Mouse (Mus musculus) lung, postnatal 0 days (tissue): Measurements from ENCODE around the gene Kdelr1. TPM values are rescaled to one million over a fixed set of nuclear protein-coding genes. Genes with fewer than 3 reads are reported as not detected.

Source experiments
- ATAC-seq: fragments of 200-750 bp; cut with Nextera tagmentation; 2 replicates; pipeline ENCODE4 v1.8.0; 2017; ENCODE audit warnings: moderate library complexity
- DNase-seq: peaks from one replicate; pipeline ENCODE4 v3.0.0-alpha.2; 2016; ENCODE audit warnings: low spot score
- H3K27ac ChIP-seq: fragments of 300-500 bp; sonication (generic); 2 replicates; pipeline ENCODE4 v1.5.1; 2014; ENCODE audit warnings: antibody characterized with exemption, mild to moderate bottlenecking, low read length, mixed read lengths
- H3K27me3 ChIP-seq: fragments of 300-500 bp; sonication (generic); replicated peaks from 2 replicates; pipeline ENCODE4 v1.6.1; 2014; ENCODE audit warnings: low read length, mixed read lengths; ENCODE audit not compliant: insufficient read depth
- H3K36me3 ChIP-seq: fragments of 300-500 bp; sonication (generic); 2 replicates; pipeline ENCODE4 v1.6.1; 2014; ENCODE audit warnings: low read length, mixed read lengths; ENCODE audit not compliant: insufficient read depth
- H3K4me1 ChIP-seq: fragments of 300-500 bp; sonication (generic); 2 replicates; pipeline ENCODE4 v1.6.1; 2014; ENCODE audit warnings: antibody characterized with exemption, low read depth, low read length, mixed read lengths; ENCODE audit not compliant: insufficient read depth
- H3K4me2 ChIP-seq: fragments of 300-500 bp; sonication (generic); replicated peaks from 2 replicates; pipeline ENCODE4 v1.6.1; 2014; ENCODE audit warnings: low read depth, mild to moderate bottlenecking, low read length, moderate library complexity, mixed read lengths
- H3K4me3 ChIP-seq: fragments of 300-500 bp; sonication (generic); 2 replicates; pipeline ENCODE4 v1.5.1; 2014; ENCODE audit warnings: low read depth, low read length
- H3K9ac ChIP-seq: fragments of 300-500 bp; sonication (generic); replicated peaks from 2 replicates; pipeline ENCODE4 v1.6.1; 2014; ENCODE audit warnings: low read depth, mild to moderate bottlenecking
- H3K9me3 ChIP-seq: fragments of 300-500 bp; sonication (generic); 2 replicates; pipeline ENCODE4 v1.6.1; 2016; ENCODE audit warnings: low read length, mixed read lengths
- CTCF ChIP-seq: IDR thresholded peaks from 2 replicates; pipeline ENCODE4 v1.5.1; 2016; ENCODE audit warnings: antibody characterized with exemption, mild to moderate bottlenecking
- EP300 ChIP-seq: IDR thresholded peaks from 2 replicates; pipeline ENCODE4 v1.6.1; 2016; ENCODE audit warnings: antibody characterized with exemption, mild to moderate bottlenecking, control low read depth
- WGBS: fragments of 180-500 bp; shearing (Covaris S2); extraction: QIAGEN DNeasy Blood & Tissue Kit; methylation state at CpG from one replicate; pipeline ENCODE4 v1.1.7; 2014; 5-methylcytosine and 5-hydroxymethylcytosine counted together
- polyA plus RNA-seq: library from polyadenylated mRNA; unstranded; fragments of >200 nt; fragmentation: Nextera tagmentation; extraction: Ambion mirVana; gene quantifications from 2 replicates; pipeline ENCODE4 v1.2.1, GENCODE M21; 2015

Kdelr1 gene
- polyA plus RNA-seq, 1 experiment from 2014 or later, result 57.3 TPM

DNA sequence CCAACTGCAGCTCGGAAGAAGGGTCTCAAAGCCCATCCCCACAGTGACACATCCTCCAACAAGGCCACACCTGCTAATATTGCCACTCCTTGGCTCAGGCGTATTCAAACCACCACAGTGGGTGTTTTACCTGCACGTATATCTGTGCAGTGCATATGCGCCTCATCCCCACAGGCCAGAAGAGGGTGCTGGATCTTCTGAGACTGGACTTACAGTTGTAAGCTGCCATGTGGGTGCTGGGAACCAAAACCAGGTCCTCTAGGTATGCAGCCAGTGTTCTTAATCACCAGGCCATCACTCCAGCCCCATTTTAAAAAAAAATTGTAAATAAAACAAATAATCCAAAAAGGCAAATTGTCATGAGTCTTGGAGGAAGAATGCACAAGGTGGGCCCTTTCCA, 8.0 kb downstream of the Kdelr1 start:
- DNase-seq, result no peak
- peaks cover 68% of the 10 kb centered on the region for H3K36me3 ChIP-seq
- no peaks in the 10 kb centered on the region for H3K4me1 ChIP-seq
- no peak overlapping the region for H3K4me2 ChIP-seq
- H3K4me3 ChIP-seq, result no peak overlapping the region
- no peak for TF ChIP-seq EP300
- no peak for TF ChIP-seq CTCF
- H3K9me3 ChIP-seq, result no peaks in the 10 kb centered on the region
- H3K27ac ChIP-seq, result no peak overlapping the region
- no peak overlapping the region for H3K9ac ChIP-seq
- ATAC-seq, result no peak
- no peaks in the 10 kb centered on the region for H3K27me3 ChIP-seq
- WGBS, result 94% methylated on average over 4 of the region's 4 CpGs

DNA sequence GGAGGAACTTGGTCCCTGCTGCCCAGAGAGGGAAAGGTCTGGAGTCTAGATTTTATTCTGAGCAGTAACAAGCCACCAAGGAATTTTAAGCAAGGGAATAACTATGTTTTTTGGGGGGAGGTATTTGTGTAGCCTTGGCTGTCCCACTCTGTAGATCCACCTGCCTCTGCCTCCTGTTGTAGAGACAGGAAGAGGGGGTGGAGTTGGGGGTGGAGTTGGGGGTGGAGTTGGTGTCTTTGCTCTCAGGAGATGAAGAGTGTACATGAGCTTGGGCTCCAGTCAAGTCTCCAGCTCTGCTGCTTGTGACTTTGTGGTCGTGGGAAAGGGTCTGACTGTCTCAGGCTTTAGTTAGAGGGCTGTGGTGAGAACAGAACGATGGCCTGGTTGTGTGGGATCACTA, 8.4 kb downstream of the Kdelr1 start:
- TF ChIP-seq EP300, result no peak
- no peak for TF ChIP-seq CTCF

GRCm38 (mm10) chr7:45887246-45887645, 14.7 kb downstream of the Kdelr1 start:
- no peak overlapping the region for H3K4me2 ChIP-seq
- H3K27me3 ChIP-seq, result no peaks in the 10 kb centered on the region
- peaks cover 26% of the 10 kb centered on the region for H3K36me3 ChIP-seq
- H3K27ac ChIP-seq, result no peak overlapping the region
- H3K9ac ChIP-seq, result no peak overlapping the region
- DNase-seq (no peak), ATAC-seq (no peak)
- no peak overlapping the region for H3K4me3 ChIP-seq
- H3K4me1 ChIP-seq, result no peaks in the 10 kb centered on the region
- TF ChIP-seq EP300 (no peak), CTCF (no peak)
- WGBS, result 33% methylated on average over 2 of the region's 3 CpGs
- H3K9me3 ChIP-seq, result no peaks in the 10 kb centered on the region

More for the DNA sequence above, 8.4 kb downstream of the Kdelr1 start:
- Histone ChIP-seq H3K4me3 (no peak overlapping the region), H3K36me3 (peaks cover 64% of the 10 kb centered on the region), H3K4me1 (no peaks in the 10 kb centered on the region), H3K4me2 (no peak overlapping the region), H3K9ac (no peak overlapping the region), H3K27ac (no peak overlapping the region), H3K27me3 (no peaks in the 10 kb centered on the region), H3K9me3 (no peaks in the 10 kb centered on the region)
- 94% methylated on average over 2 of the region's 2 CpGs for WGBS
- no peak for ATAC-seq
- no peak for DNase-seq

- Histone ChIP-seq H3K27me3 (no peaks in the 10 kb centered on the region), H3K9ac (no peak overlapping the region), H3K27ac (no peak overlapping the region), H3K4me3 (no peak overlapping the region), H3K9me3 (no peaks in the 10 kb centered on the region), H3K4me1 (peaks cover 4% of the 10 kb centered on the region; the same call in 1 of the 2 replicates), H3K36me3 (no peaks in the 10 kb centered on the region), H3K4me2 (no peak overlapping the region)
- no peak for TF ChIP-seq CTCF
- TF ChIP-seq EP300, result no peak
- DNase-seq (no peak), ATAC-seq (no peak)
- WGBS, result 85% methylated on average over 2 of the region's 2 CpGs
These were observed 20.1 kb downstream of the Kdelr1 start for GRCm38 (mm10) chr7:45892651-45893050.

- WGBS, result 69% methylated on average over 6 of the region's 6 CpGs
- Histone ChIP-seq H3K9me3 (no peaks in the 10 kb centered on the region), H3K4me2 (peak overlapping the region; percentile 32), H3K4me3 (no peak overlapping the region), H3K27me3 (no peaks in the 10 kb centered on the region), H3K27ac (no peak overlapping the region), H3K4me1 (peaks cover 7% of the 10 kb centered on the region; the same call in 1 of the 2 replicates), H3K36me3 (no peaks in the 10 kb centered on the region), H3K9ac (no peak overlapping the region)
- DNase-seq (no peak), ATAC-seq (no peak)
- TF ChIP-seq CTCF (no peak), EP300 (no peak)
These were observed 23.5 kb downstream of the Kdelr1 start for GRCm38 (mm10) chr7:45895931-45896516.

DNA sequence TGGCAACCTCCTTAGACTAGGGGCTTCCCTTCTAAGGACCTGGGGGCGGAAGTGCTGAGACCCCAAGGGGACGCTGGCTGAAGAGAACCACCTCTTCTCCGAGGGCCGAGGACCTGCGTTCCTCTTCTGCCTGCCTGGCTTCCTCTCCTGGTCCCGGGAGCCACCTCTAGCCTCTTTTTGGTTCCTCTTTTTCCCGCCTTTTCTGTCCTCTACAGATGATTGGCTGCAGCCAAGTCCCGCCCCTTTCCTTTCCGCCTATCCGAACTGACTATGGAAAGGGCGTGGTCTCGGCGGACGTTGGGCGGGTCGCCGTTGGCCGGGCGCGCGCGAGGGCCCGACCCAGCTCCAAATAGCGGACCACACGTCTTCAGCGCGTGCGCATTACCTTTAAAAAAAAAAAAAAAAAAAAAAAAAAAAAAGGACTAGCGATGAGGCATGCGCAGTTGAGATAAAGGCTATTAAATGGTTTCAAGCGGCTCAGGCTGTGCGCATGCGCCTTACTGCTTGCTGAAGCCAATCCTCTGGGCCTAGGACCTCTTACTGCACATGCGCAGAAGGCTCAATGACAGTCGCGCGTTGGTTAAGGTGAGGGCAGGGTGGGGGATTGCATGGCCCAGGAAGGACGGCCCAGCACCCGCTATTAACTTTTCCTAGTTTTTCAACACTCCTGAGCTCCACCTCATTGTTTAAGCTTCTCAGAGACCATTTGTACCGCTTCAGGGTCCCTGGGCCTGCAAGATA, 24.1 kb downstream of the Kdelr1 start, which contains the start of the genes Syngr4 and Tmem143:
Gene Syngr4, minus strand, starts transcription at position 198 of the 741 bp plus-strand sequence.
Gene Tmem143, plus strand, starts transcription at position 425 of the 741 bp plus-strand sequence.
- 1% methylated on average over 40 of the region's 40 CpGs for WGBS
- H3K4me2 ChIP-seq, result peak within 1 kb of the TSS; percentile 67
- H3K27ac ChIP-seq, result peak within 1 kb of the TSS; percentile 78
- H3K9ac ChIP-seq, result peak within 1 kb of the TSS; percentile 46
- H3K4me3 ChIP-seq, result peak within 1 kb of the TSS; percentile 50
- H3K4me1 ChIP-seq, result peaks cover 7% of the 10 kb centered on the region; the same call in 1 of the 2 replicates
- ATAC-seq (peak; percentile 95), DNase-seq (peak; percentile 99)
- no peaks in the 10 kb centered on the region for H3K9me3 ChIP-seq
- H3K27me3 ChIP-seq, result no peaks in the 10 kb centered on the region
- no peak for TF ChIP-seq CTCF
- no peak for TF ChIP-seq EP300
- H3K36me3 ChIP-seq, result no peaks in the 10 kb centered on the region
